ENCODE assay signal across 15 mouse cellular contexts in genomic region chr13:82246231-82246630, GRCm38 (mm10).
"Had no signal": no experiment of that assay in that cellular context is flagged by ENCODE, and none has a peak within 500 bp of the region (broad histone marks: within the 10 kb centered on the region; RNA-seq: fewer than 3 reads in every experiment).

No protein-coding gene starts in this region.

- H3K27ac ChIP-seq: neural tube, embryonic 15.5 days; stomach, embryonic 15.5 days; stomach, postnatal 0 days had no signal

- H3K4me1 ChIP-seq: neural tube, embryonic 15.5 days; stomach, embryonic 15.5 days had no signal

- H3K36me3 ChIP-seq: neural tube, embryonic 15.5 days; stomach, embryonic 15.5 days had no signal

- H3K9ac ChIP-seq: neural tube, embryonic 15.5 days; stomach, embryonic 15.5 days had no signal

- H3K4me2 ChIP-seq: neural tube, embryonic 15.5 days; stomach, embryonic 15.5 days had no signal

- H3K9me3 ChIP-seq: neural tube, embryonic 15.5 days; stomach, embryonic 15.5 days had no signal

- DNase-seq: retina, postnatal 1 day; right cerebral cortex, adult 18-20 months; right cerebral cortex, postnatal 14 days; right cerebral cortex, postnatal 25 days; right cerebral cortex, postnatal 4 days; spleen, adult 18-20 months; thymus, adult 18-20 months; thymus, adult 2 months; thymus, postnatal 14 days; thymus, postnatal 25 days; thymus, postnatal 36 days; thymus, postnatal 4 days had no signal

- H3K27me3 ChIP-seq: neural tube, embryonic 15.5 days; stomach, embryonic 15.5 days had no signal

- H3K4me3 ChIP-seq: neural tube, embryonic 15.5 days; stomach, embryonic 15.5 days had no signal
